Mouse (Mus musculus) gastrocnemius, postnatal 25 days (tissue): ENCODE data around the gene Vipas39. TPM values are rescaled to one million over a fixed set of nuclear protein-coding genes. Genes with fewer than 3 reads are reported as not detected.

Experiments
- DNase-seq: peaks from one replicate; pipeline ENCODE4 v3.0.0; 2022
- microRNA-seq, 2 experiments: library from miRNA; unstranded; fragments of <30 nt; microRNA quantifications; one replicate each; pipeline ENCODE4 v1.2.0; 2021; ENCODE audit warnings: borderline replicate concordance in 2 of 2
- total RNA-seq, 2 experiments: library from RNA; stranded (reverse); gene quantifications; 1 replicate in 1 of 2; 2 replicates in 1 of 2; pipeline ENCODE4 v1.2.3; 2021

The Vipas39 gene
- total RNA-seq, 2 experiments from 2014 or later, result 8.0 to 10.2 TPM

DNA sequence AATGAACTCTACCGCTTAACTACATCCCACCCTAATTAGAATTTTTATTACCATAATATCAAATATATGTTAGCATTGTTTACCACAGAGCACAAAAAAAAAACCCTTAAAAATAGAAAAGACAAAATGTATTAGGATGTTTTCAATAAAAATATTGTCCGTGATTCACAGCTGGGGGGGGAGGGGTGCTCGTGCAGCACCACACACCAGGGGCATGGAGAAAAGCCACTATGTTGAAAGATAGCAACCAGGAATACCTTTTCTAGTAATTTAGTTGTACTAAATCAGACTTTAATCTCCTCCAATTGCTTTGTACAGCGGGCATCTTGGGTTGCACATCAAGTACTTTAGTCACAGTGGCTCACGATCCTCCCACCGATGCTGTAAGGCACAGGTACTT, 67.3 kb downstream of the Vipas39 start:
- no peak for DNase-seq

DNA sequence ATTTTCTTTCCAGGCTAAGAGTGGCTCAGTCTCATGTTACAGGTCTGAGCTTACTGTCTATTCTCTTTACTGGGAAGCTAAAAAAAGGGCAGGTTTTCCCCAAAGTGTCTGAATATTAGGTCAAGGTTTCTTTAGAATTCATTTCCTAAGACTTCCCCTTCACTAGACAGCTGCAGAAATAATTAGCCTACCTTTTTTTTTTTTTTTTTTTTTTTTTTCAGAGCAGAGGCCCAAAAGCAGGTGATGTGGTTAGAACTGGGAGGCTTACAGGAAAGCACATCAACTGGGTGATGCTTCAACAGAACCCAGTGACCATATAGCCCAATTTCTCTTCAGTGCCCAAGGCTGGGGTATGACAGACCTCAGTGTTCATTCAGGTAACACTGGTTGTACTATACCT, 69.7 kb downstream of the Vipas39 start:
- no peak for DNase-seq

DNA sequence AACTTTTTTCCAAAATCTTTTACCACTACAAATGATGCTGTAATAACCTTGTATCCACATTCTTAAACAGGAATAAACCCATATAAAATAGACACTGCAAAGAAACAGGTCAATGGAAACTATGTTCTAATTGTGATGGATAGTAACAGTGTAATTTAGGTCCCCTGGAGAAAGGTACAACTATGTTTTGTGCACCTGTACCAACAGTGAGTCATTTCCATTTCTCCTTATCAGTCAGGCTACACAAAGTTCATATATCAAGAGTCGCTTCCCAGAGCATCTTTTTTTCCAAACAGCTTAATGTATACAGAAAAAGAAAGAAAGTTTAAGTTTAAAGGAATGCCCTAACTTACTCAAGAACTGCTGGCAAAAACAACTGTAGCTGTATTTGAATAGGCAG, 71.0 kb downstream of the Vipas39 start:
- DNase-seq, result no peak

DNA sequence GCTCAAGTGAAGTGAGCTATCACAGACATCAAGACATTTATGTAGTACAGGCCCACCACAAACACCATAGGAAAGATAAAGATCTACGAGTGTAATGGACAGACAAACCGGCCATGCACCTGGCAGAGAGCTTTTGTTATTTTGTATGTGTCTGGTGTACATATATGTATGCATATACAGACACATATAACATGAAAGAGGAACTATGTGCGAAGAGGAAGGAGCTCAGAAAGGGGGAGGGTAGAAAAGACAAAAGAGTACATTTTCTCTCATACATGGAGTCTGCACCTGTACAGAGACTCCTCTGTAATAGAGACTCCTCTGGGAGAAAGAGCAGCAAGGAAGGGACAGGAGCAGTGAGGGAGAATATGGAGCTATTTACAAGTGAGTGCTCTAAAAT, 73.0 kb downstream of the Vipas39 start:
- DNase-seq, result no peak

Small RNA genes within 50 kb of the gene (microRNA-seq; reads per million reads assigned to microRNA genes)
- gene Gm47293, result 0 reads per million in 2 experiments

Other genes starting within 250 kb of the Vipas39 start
- not detected for gene Tmem63c, start 244.9 kb downstream of the Vipas39 start, total RNA-seq
- gene Ngb, start 163.7 kb downstream of the Vipas39 start, total RNA-seq, result under 1 TPM; 0.23 to 0.29 TPM
- gene Gstz1, start 119.1 kb downstream of the Vipas39 start, total RNA-seq, result 10 to 100 TPM; 31.4 to 40.5 TPM
- 1 to 10 TPM; 4.7 to 5.0 TPM for gene Pomt2, start 118.3 kb downstream of the Vipas39 start, total RNA-seq
- gene Samd15, start 66.5 kb downstream of the Vipas39 start, total RNA-seq, result not detected
- gene Tmed8, start 65.8 kb downstream of the Vipas39 start, total RNA-seq, result 1 to 10 TPM; 1.6 to 1.8 TPM
- gene Noxred1, start 27.5 kb downstream of the Vipas39 start, total RNA-seq, result under 1 TPM; 0.23 to 0.32 TPM
- 100 to 1,000 TPM; 126 to 141 TPM for gene Ahsa1, start 223 bp upstream of the Vipas39 start, total RNA-seq
- not detected for gene Ism2, start 33.4 kb upstream of the Vipas39 start, total RNA-seq
- 10 to 100 TPM; 10.3 to 11.4 TPM for gene Sptlc2, start 122.1 kb upstream of the Vipas39 start, total RNA-seq
- gene Slirp, start 177.6 kb upstream of the Vipas39 start, total RNA-seq, result 100 to 1,000 TPM; 135 to 140 TPM
- 1 to 10 TPM; 4.2 to 5.1 TPM for gene Alkbh1, start 177.8 kb upstream of the Vipas39 start, total RNA-seq
- gene Snw1, start 206.0 kb upstream of the Vipas39 start, total RNA-seq, result 10 to 100 TPM; 38.1 to 43.6 TPM
- gene Gm5788, start 228.5 kb upstream of the Vipas39 start, total RNA-seq, result not detected
- not detected for gene Gm8300, start 248.1 kb upstream of the Vipas39 start, total RNA-seq